Mouse (Mus musculus) forebrain, embryonic 13.5 days (tissue): ENCODE results near the gene Chrnb4. TPM values are rescaled to one million over a fixed set of nuclear protein-coding genes. Genes with fewer than 3 reads are reported as not detected.

Experiments
- ATAC-seq: fragments of 200-750 bp; cut with Nextera tagmentation; 2 replicates; pipeline ENCODE4 v1.8.0; 2017
- H3K27ac ChIP-seq: fragments of 300-500 bp; sonication (generic); 2 replicates; pipeline ENCODE4 v1.5.1; 2015; ENCODE audit warnings: inconsistent platforms, mild to moderate bottlenecking, moderate library complexity
- H3K27me3 ChIP-seq: fragments of 300-500 bp; sonication (generic); 2 replicates; pipeline ENCODE4 v1.6.1; 2015; ENCODE audit warnings: mild to moderate bottlenecking, inconsistent platforms
- H3K36me3 ChIP-seq: fragments of 300-500 bp; sonication (generic); 2 replicates; pipeline ENCODE4 v1.6.1; 2015; ENCODE audit warnings: mild to moderate bottlenecking, inconsistent platforms; ENCODE audit not compliant: poor library complexity, severe bottlenecking
- H3K4me1 ChIP-seq: fragments of 300-500 bp; sonication (generic); 2 replicates; pipeline ENCODE4 v1.6.1; 2015; ENCODE audit warnings: inconsistent platforms
- H3K4me2 ChIP-seq: fragments of 300-500 bp; sonication (generic); 2 replicates; pipeline ENCODE4 v1.6.1; 2015; ENCODE audit warnings: inconsistent platforms, mild to moderate bottlenecking, moderate library complexity
- H3K4me3 ChIP-seq: fragments of 300-500 bp; sonication (generic); 2 replicates; pipeline ENCODE4 v1.5.1; 2015; ENCODE audit warnings: mild to moderate bottlenecking, inconsistent platforms
- H3K9ac ChIP-seq: fragments of 300-500 bp; sonication (generic); 2 replicates; pipeline ENCODE4 v1.6.1; 2015; ENCODE audit warnings: mild to moderate bottlenecking, inconsistent platforms
- H3K9me3 ChIP-seq: fragments of 300-500 bp; sonication (generic); replicated peaks from 2 replicates; pipeline ENCODE4 v1.6.1; 2016; ENCODE audit warnings: inconsistent platforms
- WGBS: fragments of 180-500 bp; shearing (Covaris S2); methylation state at CpG from one replicate; pipeline ENCODE4 v1.1.7; 2015; 5-methylcytosine and 5-hydroxymethylcytosine counted together
- polyA plus RNA-seq: library from polyadenylated mRNA; unstranded; fragments of >200 nt; fragmentation: Nextera tagmentation; extraction: Ambion mirVana; gene quantifications from 2 replicates; pipeline ENCODE4 v1.2.1, GENCODE M21; 2015

Gene Chrnb4
- 0.35 and 0.62 TPM in 2 replicates for polyA plus RNA-seq

DNA sequence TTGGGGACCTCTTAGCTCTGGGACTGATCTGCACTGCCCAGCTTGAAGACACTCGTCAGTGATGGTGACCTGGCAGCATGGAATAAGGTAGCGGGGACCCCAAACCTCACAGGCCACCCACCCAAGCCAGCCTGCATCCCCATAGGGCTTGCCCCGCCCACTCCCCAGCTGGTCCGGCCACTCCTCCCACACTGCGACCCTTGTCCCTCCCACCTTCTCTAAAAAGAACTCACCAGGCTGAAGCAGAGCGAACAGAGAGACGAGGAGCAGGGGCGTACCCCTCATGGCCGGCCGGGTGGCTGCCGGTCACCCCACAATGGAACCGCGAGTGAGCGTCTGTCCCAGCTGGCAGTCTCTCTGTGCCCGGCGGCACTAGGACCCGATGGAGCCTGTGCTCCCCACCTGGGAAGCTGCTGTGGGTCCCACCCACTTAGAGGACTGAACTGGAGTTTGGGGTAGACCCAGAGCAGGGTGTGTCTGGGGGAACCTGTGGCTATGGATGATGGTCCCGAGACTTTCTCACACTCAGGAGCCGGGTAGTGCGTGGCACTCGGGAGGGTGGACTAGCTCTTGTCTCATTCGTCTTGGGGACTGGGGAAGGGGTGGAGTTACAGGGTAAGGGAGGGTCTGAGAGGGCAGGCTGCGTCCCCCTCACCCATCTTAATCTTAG lies at the start of gene Chrnb4:
TSS of gene Chrnb4 (minus strand) at position 569 of the 670 bp plus-strand sequence.
- no peaks in the 10 kb centered on the region for H3K36me3 ChIP-seq
- WGBS = 3% methylated on average over 22 of the region's 23 CpGs
- ATAC-seq = peak; percentile 62; the same call in 1 of the 2 replicates

GRCm38 (mm10) chr9:55096870-55097269 lies 48.3 kb upstream of the Chrnb4 start:
- no peaks in the 10 kb centered on the region for H3K4me1 ChIP-seq
- no peak for ATAC-seq
- H3K4me2 ChIP-seq = no peak overlapping the region
- H3K36me3 ChIP-seq = no peaks in the 10 kb centered on the region
- H3K27ac ChIP-seq = no peak overlapping the region
- no peak overlapping the region for H3K4me3 ChIP-seq
- 86% methylated on average over 4 of the region's 4 CpGs for WGBS
- no peaks in the 10 kb centered on the region for H3K27me3 ChIP-seq
- H3K9ac ChIP-seq = no peak overlapping the region
- no peaks in the 10 kb centered on the region for H3K9me3 ChIP-seq

More for the DNA sequence above, at the start of gene Chrnb4:
- Histone ChIP-seq H3K9me3 (no peaks in the 10 kb centered on the region), H3K9ac (peak within 1 kb of the TSS; percentile 67), H3K27me3 (no peaks in the 10 kb centered on the region), H3K4me1 (peaks cover 9% of the 10 kb centered on the region), H3K4me3 (peak within 1 kb of the TSS; percentile 52), H3K27ac (no peak within 1 kb of the TSS), H3K4me2 (peak within 1 kb of the TSS; percentile 93)

DNA sequence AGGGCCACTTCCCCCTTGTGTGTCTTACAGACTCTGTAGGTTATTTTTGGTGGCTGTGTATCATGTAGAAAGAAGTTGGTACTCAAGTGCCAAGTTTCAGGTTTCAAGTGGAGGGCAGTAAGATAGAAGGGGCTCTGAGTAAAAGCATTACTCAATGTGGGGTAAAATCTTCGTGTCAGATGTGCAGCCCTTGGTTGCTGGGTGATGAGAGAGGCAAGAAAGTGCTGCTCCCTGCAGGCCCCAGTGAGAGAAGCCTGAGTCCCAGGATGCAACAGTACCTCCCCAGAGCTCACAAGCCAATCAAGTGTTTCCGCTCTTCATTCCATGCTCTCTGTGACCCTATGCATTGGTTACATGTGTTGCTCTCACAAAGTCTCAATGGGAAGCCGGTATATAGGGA lies 47.5 kb upstream of the Chrnb4 start:
- H3K4me3 ChIP-seq = no peak overlapping the region
- no peaks in the 10 kb centered on the region for H3K36me3 ChIP-seq
- no peaks in the 10 kb centered on the region for H3K9me3 ChIP-seq
- ATAC-seq = no peak
- H3K4me2 ChIP-seq = no peak overlapping the region
- H3K27ac ChIP-seq = no peak overlapping the region
- no peak overlapping the region for H3K9ac ChIP-seq
- no peaks in the 10 kb centered on the region for H3K4me1 ChIP-seq
- 68% methylated on average over 3 of the region's 3 CpGs for WGBS
- no peaks in the 10 kb centered on the region for H3K27me3 ChIP-seq

DNA sequence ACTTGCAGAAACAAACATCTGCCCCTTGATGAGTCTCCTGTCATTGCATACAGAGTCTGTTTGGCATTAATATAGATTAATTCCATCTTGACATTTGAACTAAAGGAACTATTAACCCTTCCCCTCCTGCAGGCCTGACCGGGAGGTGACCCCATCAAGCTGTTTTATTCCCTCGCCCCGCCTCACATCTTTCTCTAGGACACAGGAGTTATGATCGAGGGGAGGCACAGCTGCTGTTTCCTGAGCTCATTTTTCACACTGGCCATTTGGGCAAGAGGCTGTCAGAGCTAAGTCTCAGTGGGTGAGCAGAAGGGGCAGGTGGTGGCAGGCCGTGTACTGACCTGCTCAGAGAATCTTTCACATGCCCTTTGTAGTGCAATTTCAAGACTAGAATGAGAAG lies 41.6 kb upstream of the Chrnb4 start:
- Histone ChIP-seq H3K4me2 (no peak overlapping the region), H3K9me3 (no peaks in the 10 kb centered on the region), H3K27me3 (no peaks in the 10 kb centered on the region), H3K36me3 (no peaks in the 10 kb centered on the region), H3K27ac (no peak overlapping the region), H3K4me3 (no peak overlapping the region), H3K9ac (no peak overlapping the region), H3K4me1 (no peaks in the 10 kb centered on the region)
- ATAC-seq = no peak
- 54% methylated on average over 5 of the region's 5 CpGs for WGBS

DNA sequence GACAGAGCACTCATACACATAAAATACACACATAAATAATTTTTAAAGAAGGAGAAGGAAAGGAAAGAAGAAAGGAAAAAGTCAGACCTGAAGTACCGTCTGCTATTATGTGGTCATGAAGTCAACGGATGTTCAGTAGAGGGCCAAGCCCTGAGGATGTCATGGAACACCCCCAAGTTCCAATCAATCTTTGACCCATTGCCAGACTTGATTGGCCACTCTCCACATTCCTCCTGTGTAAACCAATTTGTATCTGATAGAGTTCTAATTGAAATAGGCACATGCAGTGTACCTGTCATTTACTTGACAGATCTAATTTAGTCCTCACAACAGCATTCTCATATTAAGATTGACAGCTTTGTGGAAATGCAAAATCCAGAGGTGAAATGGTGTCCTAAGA lies 40.6 kb upstream of the Chrnb4 start:
- no peak overlapping the region for H3K4me3 ChIP-seq
- no peak overlapping the region for H3K9ac ChIP-seq
- H3K27ac ChIP-seq = no peak overlapping the region
- no peak overlapping the region for H3K4me2 ChIP-seq
- no peaks in the 10 kb centered on the region for H3K9me3 ChIP-seq
- 90% methylated on average over 2 of the region's 2 CpGs for WGBS
- H3K27me3 ChIP-seq = no peaks in the 10 kb centered on the region
- 0 out of 2 replicates have a peak, but pooled peaks cover 2% of the 10 kb centered on the region for H3K4me1 ChIP-seq
- no peak for ATAC-seq
- no peaks in the 10 kb centered on the region for H3K36me3 ChIP-seq

GRCm38 (mm10) chr9:55083154-55083913 lies 34.8 kb upstream of the Chrnb4 start:
- no peaks in the 10 kb centered on the region for H3K27me3 ChIP-seq
- H3K4me2 ChIP-seq = no peak overlapping the region; the same call in 1 of the 2 replicates
- H3K36me3 ChIP-seq = no peaks in the 10 kb centered on the region
- 8% methylated on average over 7 of the region's 7 CpGs for WGBS
- H3K4me1 ChIP-seq = peaks cover 21% of the 10 kb centered on the region
- no peak overlapping the region for H3K4me3 ChIP-seq
- peak; percentile 96 for ATAC-seq
- peak overlapping the region; percentile 37 for H3K27ac ChIP-seq
- H3K9ac ChIP-seq = no peak overlapping the region
- H3K9me3 ChIP-seq = no peaks in the 10 kb centered on the region

DNA sequence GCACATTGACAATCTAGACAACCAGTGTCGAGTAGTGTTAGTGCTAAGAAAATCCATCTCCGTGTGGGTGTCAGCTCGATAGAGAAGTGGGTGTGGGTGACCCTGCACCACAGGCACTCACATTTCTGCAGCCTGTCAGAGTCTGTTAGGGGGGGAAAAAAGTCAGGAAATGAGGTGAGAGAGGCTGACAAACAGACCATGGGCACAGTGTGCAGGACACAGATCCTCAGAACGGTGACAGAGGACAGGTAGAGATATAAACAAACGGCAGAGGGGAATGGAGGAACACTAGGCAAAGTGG lies 19.3 kb upstream of the Chrnb4 start:
- no peak for ATAC-seq

DNA sequence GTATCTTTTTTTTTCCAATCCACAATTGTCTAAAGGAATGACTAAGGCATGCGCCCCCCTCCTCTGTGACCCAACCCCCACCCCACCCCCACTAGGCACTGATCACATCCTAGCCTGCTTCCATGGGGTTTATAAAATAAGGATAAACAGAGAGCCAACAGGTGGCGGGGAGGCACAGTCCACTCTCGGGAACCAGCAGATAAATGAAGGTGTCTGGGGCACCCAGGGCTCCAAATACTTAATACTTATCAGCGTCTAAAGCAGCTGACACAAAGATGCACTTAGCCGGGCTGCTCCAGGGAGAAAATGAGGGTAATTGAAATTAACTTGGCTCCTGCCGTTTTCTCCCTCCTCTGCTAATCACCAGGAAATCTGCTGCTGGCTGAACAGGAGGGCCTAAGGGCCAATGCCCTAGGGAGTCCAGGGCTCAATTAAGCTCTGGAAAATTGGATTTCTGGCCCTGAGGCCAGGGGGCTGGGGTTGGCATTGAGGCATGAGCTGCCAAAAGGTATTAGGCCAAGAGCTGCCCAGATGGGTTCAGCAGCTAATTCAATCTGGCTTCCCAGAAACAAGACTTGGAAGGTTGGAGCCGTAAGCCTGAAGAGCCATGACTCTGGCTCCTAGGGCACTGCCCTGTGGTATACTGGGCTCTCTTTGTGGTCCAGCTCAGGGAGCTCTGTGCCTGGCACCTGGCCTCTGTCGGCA lies 18.8 kb upstream of the Chrnb4 start:
- Histone ChIP-seq H3K9me3 (no peaks in the 10 kb centered on the region), H3K4me1 (peaks cover 24% of the 10 kb centered on the region), H3K27ac (peak overlapping the region; percentile 21; the same call in 1 of the 2 replicates), H3K4me2 (0 out of 2 replicates have a peak overlapping the region, but pooled peaks have one; percentile 14), H3K27me3 (no peaks in the 10 kb centered on the region), H3K4me3 (no peak overlapping the region), H3K36me3 (no peaks in the 10 kb centered on the region), H3K9ac (no peak overlapping the region)
- peak; percentile 70 for ATAC-seq
- 7% methylated on average over 8 of the region's 8 CpGs for WGBS

More for the DNA sequence above, 19.3 kb upstream of the Chrnb4 start:
- Histone ChIP-seq H3K27ac (peak overlapping the region; percentile 21; the same call in 1 of the 2 replicates), H3K9ac (no peak overlapping the region), H3K9me3 (no peaks in the 10 kb centered on the region), H3K4me1 (peaks cover 24% of the 10 kb centered on the region), H3K4me3 (no peak overlapping the region), H3K4me2 (0 out of 2 replicates have a peak overlapping the region, but pooled peaks have one; percentile 14), H3K36me3 (no peaks in the 10 kb centered on the region), H3K27me3 (no peaks in the 10 kb centered on the region)
- WGBS = 35% methylated on average over 5 of the region's 5 CpGs

GRCm38 (mm10) chr9:55065241-55065640 lies 16.7 kb upstream of the Chrnb4 start:
- 95% methylated on average over 9 of the region's 9 CpGs for WGBS
- Histone ChIP-seq H3K4me2 (no peak overlapping the region), H3K4me1 (peaks cover 24% of the 10 kb centered on the region), H3K9ac (no peak overlapping the region), H3K4me3 (no peak overlapping the region), H3K9me3 (no peaks in the 10 kb centered on the region), H3K27me3 (no peaks in the 10 kb centered on the region), H3K36me3 (no peaks in the 10 kb centered on the region), H3K27ac (no peak overlapping the region)
- no peak for ATAC-seq

DNA sequence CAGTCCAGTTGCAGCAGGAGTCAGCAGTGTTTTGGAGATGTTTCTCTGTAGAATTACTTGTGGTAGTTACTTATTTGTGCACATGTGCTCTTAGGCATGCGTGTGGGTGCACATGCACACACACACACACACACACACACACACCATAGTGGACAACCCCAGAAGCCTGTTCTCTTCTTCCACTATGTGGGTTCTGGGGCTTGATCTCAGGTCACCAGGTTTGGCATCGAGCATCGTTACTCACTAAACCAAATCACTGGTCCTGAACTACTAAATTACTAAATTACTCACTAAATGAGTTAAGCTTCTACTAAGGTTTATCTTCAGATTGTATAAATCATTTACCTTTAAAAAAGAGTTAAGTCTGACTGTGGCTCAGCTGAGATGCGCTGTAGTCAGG lies 9.5 kb upstream of the Chrnb4 start:
- Histone ChIP-seq H3K4me1 (no peaks in the 10 kb centered on the region), H3K9ac (no peak overlapping the region), H3K9me3 (no peaks in the 10 kb centered on the region), H3K27ac (no peak overlapping the region), H3K36me3 (no peaks in the 10 kb centered on the region), H3K4me3 (no peak overlapping the region), H3K27me3 (no peaks in the 10 kb centered on the region), H3K4me2 (no peak overlapping the region)
- no peak for ATAC-seq
- WGBS = 93% methylated on average over 4 of the region's 4 CpGs

- Histone ChIP-seq H3K36me3 (no peaks in the 10 kb centered on the region), H3K9ac (no peak overlapping the region), H3K27me3 (no peaks in the 10 kb centered on the region), H3K4me1 (no peaks in the 10 kb centered on the region), H3K4me3 (no peak overlapping the region), H3K4me2 (no peak overlapping the region), H3K27ac (no peak overlapping the region), H3K9me3 (no peaks in the 10 kb centered on the region)
- ATAC-seq = no peak
- 85% methylated on average over 2 of the region's 2 CpGs for WGBS
Measured at GRCm38 (mm10) chr9:55055386-55055930, 6.9 kb upstream of the Chrnb4 start.

- ATAC-seq = no peak
- Histone ChIP-seq H3K27me3 (no peaks in the 10 kb centered on the region), H3K4me1 (peaks cover 9% of the 10 kb centered on the region), H3K36me3 (no peaks in the 10 kb centered on the region), H3K4me2 (no peak overlapping the region), H3K27ac (no peak overlapping the region), H3K4me3 (no peak overlapping the region), H3K9ac (no peak overlapping the region), H3K9me3 (no peaks in the 10 kb centered on the region)
- WGBS = 1% methylated on average over 3 of the region's 3 CpGs
Measured at GRCm38 (mm10) chr9:55046764-55047163, 1.8 kb downstream of the Chrnb4 start.
